Mouse (Mus musculus) spleen, postnatal 14 days (tissue): ENCODE measurements around the gene Samd8.

Source experiments
- DNase-seq, 2 experiments: peaks; one replicate each; pipeline ENCODE4 v3.0.0; 2021 to 2022; ENCODE audit warnings: low spot score in 2 of 2

Gene Samd8

GRCm38 (mm10) chr14:21825786-21826491 is 75.6 kb downstream of the Samd8 start:
- DNase-seq, result no peak

- DNase-seq, result peak; percentile 95 to 96
These were observed 80.8 kb downstream of the Samd8 start for GRCm38 (mm10) chr14:21830876-21831767.

DNA sequence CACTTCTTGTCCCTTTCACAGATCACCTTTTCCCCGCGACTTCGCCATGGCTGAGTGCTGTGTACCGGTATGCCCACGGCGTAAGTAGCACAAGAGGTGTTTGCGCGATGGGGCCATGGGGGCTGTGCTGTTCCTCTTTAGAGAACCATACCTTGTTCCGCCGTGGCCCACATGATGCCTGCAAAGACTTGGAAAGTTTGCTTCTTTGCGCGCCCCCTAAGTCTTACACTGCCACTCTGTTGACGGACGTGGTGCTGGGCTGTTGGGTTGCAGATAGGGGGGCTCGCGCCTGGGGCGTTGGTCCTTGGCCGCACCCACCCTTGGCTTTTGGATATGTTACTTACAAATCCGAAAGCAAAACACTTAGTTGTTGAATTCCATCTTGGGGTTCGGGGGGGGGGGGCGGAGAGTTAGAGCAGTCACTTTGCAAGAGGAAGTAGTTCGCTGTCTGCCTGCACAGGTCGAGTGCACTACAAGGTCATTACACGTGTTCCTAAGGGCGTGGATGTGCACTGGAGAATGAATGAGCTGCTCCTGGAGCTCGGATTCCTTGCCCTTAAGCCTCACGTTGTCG is 81.6 kb downstream of the Samd8 start:
- DNase-seq, result no peak

- no peak for DNase-seq
These were observed 88.1 kb downstream of the Samd8 start for GRCm38 (mm10) chr14:21838336-21839017.

DNA sequence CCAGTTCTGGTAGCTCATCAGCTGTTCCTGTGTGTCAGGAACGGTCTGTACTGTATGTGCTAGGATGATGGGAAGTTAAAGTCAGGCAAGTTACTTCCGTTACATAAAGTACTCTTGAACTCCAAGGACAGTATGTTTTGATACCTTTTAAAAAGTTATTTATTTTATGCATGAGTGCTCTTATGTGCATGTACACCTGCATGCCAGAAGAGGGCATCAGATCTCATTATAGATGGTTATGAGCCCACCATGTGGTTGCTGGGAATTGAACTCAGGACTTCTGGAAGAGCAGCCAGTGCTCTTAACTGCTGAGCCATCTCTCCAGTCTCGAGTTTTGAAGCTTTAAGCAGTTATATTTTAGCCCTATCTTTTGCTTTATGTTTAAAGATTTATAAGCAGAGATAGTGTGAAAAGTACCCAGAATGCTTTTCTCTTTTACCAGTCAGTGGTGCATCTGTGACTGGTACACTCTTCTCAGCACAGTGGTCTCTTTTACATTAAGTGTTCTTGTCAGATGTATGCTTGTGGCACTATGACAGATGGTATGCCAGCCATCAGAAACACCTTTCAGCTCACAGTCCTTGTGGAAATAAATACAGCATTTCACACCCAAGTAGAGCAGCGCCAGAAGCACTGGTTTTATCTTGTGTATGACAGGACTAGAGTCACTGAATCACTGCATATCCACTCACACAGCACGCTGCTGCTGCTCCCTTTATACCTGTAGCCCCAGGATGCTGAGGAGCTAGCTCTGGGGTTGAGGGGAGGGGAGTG is 91.7 kb downstream of the Samd8 start:
- no peak for DNase-seq

DNA sequence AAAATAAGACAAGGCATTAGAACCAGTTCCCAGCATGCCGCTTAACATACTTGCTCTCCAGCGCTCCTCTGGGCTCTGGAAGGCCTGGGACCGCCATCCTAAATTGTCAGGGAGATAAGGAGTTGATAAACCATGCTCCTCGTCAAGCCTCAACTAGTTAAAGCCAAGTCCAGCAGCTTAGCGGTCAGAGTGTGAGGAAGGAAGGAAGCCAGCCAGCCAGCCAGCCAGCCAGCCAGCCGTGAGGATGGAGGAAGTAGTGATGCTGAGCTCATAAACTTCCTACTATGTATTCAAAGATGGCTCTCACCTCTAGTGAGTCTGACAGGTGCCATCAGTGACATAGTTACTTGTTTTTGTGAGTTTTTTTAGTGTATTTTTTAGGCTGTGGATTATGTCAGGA is 92.9 kb downstream of the Samd8 start:
- no peak for DNase-seq

GRCm38 (mm10) chr14:21846827-21847380 is 96.6 kb downstream of the Samd8 start:
- no peak for DNase-seq

DNA sequence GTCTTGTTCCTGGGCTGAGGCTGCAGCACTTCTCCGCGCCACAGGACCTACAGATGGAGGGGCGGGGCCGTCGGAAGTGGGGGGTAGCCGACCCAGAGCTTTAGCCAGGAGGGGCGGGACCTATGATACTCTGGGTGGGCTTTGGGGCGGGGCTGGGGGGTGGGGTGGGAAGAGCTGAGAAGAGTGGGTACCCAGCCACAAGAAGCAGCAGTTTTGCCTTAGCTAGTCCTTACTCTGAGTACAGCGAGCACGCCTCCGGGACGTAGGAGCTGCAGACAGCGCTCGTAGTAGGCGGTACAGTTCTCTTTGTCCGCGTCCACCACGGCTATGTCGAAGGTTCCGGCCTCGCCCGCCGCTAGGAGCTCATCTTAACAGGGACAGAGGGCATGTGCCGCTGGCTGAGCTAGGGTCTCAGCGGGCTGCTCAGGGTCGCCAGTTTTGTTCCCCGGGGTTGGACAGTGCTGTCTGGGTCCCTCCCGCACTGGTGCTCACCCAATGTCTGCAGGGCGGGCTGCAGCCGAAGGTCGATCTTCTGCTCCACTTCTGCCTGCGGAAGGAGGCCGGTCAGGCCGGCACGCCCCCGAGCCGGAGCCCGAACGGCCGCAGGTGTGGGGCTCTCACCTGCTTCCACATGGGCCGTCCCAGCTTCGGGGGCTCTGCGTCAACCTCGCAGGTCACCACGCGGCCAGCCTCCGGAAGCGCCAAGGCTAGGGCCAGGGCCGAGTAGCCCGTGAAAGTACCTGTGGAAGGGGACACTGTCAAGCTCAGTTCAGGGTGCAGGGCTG is 97.2 kb downstream of the Samd8 start:
- no peak for DNase-seq
